Mouse (Mus musculus): ENCODE measurements around the gene Dlg3. TPM values are rescaled to one million over a fixed set of nuclear protein-coding genes. Genes with fewer than 3 reads are reported as not detected.

Dlg3 gene
- polyA plus RNA-seq, 1 experiment = 28.8 TPM

- no peak overlapping the region for H3K4me3 ChIP-seq (ENCODE audit: low read depth, low read length)
- no peaks in the 10 kb centered on the region for H3K27me3 ChIP-seq (ENCODE audit: control insufficient read depth, insufficient read depth, low read length)
- H3K4me1 ChIP-seq (ENCODE audit: control insufficient read depth, insufficient read depth, insufficient read length, low read length) = peaks cover 8% of the 10 kb centered on the region; the same call in 1 of the 2 replicates
- peaks cover 29% of the 10 kb centered on the region for H3K36me3 ChIP-seq (ENCODE audit: control insufficient read depth, insufficient read depth, low read length)
- H3K27ac ChIP-seq (ENCODE audit: insufficient read depth, low read depth, low read length) = no peak overlapping the region
- WGBS = 89% methylated on average over 9 of the region's 9 CpGs
- TF ChIP-seq POLR2A (IDR thresholded peaks at IDR 0.05; ENCODE audit: low read depth, low read length) (no peak), CTCF (IDR thresholded peaks at IDR 0.05; ENCODE audit: extremely low read depth, insufficient read length, insufficient replicate concordance, low read depth, low read length) (no peak)
These were observed 51.2 kb downstream of the Dlg3 start for GRCm38 (mm10) chrX:100818681-100819080.

DNA sequence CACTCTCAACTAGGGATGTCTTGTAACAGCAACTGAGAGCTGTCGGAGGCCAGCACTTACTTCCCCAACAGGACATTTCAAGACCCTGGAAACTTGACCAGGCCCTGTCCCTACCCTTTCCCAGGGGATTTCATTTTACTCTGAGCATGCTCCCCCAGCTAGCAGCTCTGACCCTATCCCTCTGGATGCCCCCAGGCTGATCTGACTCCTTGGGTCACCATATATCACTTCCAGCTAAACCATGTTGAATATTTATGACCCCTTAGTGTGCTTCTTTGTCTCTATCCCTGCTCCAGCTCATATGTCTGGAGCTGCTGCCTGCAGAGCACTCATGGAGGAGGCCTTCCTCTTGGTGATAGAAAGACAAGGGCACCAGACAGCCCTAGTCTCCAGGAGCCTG is 53.6 kb downstream of the Dlg3 start:
- Histone ChIP-seq H3K27me3 (ENCODE audit: control insufficient read depth, insufficient read depth, low read length) (no peaks in the 10 kb centered on the region), H3K27ac (ENCODE audit: insufficient read depth, low read depth, low read length) (no peak overlapping the region), H3K36me3 (ENCODE audit: control insufficient read depth, insufficient read depth, low read length) (peaks cover 9% of the 10 kb centered on the region), H3K4me3 (ENCODE audit: low read depth, low read length) (no peak overlapping the region), H3K4me1 (ENCODE audit: control insufficient read depth, insufficient read depth, insufficient read length, low read length) (peaks cover 12% of the 10 kb centered on the region; the same call in 1 of the 2 replicates)
- WGBS = 83% methylated on average over 1 of the region's 1 CpGs
- TF ChIP-seq POLR2A (IDR thresholded peaks at IDR 0.05; ENCODE audit: low read depth, low read length) = no peak
- TF ChIP-seq CTCF (IDR thresholded peaks at IDR 0.05; ENCODE audit: extremely low read depth, insufficient read length, insufficient replicate concordance, low read depth, low read length) = no peak

DNA sequence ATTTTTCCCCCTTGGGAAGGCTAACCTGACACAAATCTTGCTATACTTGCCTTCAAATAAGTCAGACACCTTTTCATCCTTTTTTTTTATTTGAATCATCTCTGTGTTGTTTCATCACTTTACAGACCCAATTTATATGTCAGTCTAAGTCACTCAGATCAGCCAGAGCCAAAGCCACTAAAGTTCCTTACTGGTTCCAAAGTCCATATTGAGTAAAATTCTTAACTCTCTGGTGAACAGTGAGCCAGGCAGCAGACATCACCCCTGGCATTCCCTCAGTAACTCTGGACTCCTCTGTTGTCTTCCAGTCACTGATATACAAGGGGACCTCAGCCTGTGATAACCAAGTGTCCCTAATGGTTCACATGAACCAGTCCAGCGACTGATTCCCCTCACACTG is 58.0 kb downstream of the Dlg3 start:
- no peaks in the 10 kb centered on the region for H3K27me3 ChIP-seq (ENCODE audit: control insufficient read depth, insufficient read depth, low read length)
- no peaks in the 10 kb centered on the region for H3K36me3 ChIP-seq (ENCODE audit: control insufficient read depth, insufficient read depth, low read length)
- H3K27ac ChIP-seq (ENCODE audit: insufficient read depth, low read depth, low read length) = peak overlapping the region; percentile 82
- H3K4me3 ChIP-seq (ENCODE audit: low read depth, low read length) = no peak overlapping the region
- WGBS = 42% methylated on average over 1 of the region's 1 CpGs
- TF ChIP-seq POLR2A (IDR thresholded peaks at IDR 0.05; ENCODE audit: low read depth, low read length) (no peak), CTCF (IDR thresholded peaks at IDR 0.05; ENCODE audit: extremely low read depth, insufficient read length, insufficient replicate concordance, low read depth, low read length) (no peak)
- peaks cover 22% of the 10 kb centered on the region; the same call in 1 of the 2 replicates for H3K4me1 ChIP-seq (ENCODE audit: control insufficient read depth, insufficient read depth, insufficient read length, low read length)

DNA sequence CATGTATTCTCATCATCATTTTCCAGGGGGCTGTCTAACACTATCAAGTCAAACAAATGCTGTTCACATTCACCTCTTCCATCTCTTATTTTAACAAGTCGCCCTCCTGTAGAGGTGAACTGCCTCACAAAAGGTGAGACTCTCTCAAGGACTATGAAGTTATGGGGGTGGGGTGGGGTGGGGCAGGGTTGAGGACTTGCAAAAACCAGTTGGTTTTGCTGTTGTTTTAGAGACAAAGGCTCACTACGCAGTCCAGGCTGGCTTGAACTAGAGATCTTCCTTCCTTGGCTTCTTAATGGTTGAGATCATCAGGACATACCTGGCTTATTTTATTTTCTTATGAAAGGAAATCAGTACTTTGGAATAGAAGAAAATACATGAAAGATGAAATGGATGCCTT is 65.3 kb downstream of the Dlg3 start:
- TF ChIP-seq CTCF (IDR thresholded peaks at IDR 0.05; ENCODE audit: extremely low read depth, insufficient read length, insufficient replicate concordance, low read depth, low read length) = no peak
- no peak for TF ChIP-seq POLR2A (IDR thresholded peaks at IDR 0.05; ENCODE audit: low read depth, low read length)
- no peak overlapping the region for H3K4me3 ChIP-seq (ENCODE audit: low read depth, low read length)
- H3K27ac ChIP-seq (ENCODE audit: insufficient read depth, low read depth, low read length) = no peak overlapping the region
- H3K36me3 ChIP-seq (ENCODE audit: control insufficient read depth, insufficient read depth, low read length) = no peaks in the 10 kb centered on the region
- 89% methylated on average over 2 of the region's 2 CpGs for WGBS
- peaks cover 6% of the 10 kb centered on the region; the same call in 1 of the 2 replicates for H3K4me1 ChIP-seq (ENCODE audit: control insufficient read depth, insufficient read depth, insufficient read length, low read length)
- no peaks in the 10 kb centered on the region for H3K27me3 ChIP-seq (ENCODE audit: control insufficient read depth, insufficient read depth, low read length)

GRCm38 (mm10) chrX:100839211-100839610 is 71.7 kb downstream of the Dlg3 start:
- Histone ChIP-seq H3K4me1 (ENCODE audit: control insufficient read depth, insufficient read depth, insufficient read length, low read length) (no peaks in the 10 kb centered on the region), H3K36me3 (ENCODE audit: control insufficient read depth, insufficient read depth, low read length) (no peaks in the 10 kb centered on the region), H3K27me3 (ENCODE audit: control insufficient read depth, insufficient read depth, low read length) (no peaks in the 10 kb centered on the region), H3K4me3 (ENCODE audit: low read depth, low read length) (no peak overlapping the region), H3K27ac (ENCODE audit: insufficient read depth, low read depth, low read length) (no peak overlapping the region)
- TF ChIP-seq CTCF (IDR thresholded peaks at IDR 0.05; ENCODE audit: extremely low read depth, insufficient read length, insufficient replicate concordance, low read depth, low read length) (no peak), POLR2A (IDR thresholded peaks at IDR 0.05; ENCODE audit: low read depth, low read length) (no peak)

Other genes starting within 250 kb of the Dlg3 start
- gene Dgat2l6, start 242.9 kb upstream of the Dlg3 start, polyA plus RNA-seq (2012; rRNA removed) = not detected in 2 replicates
- not detected in 2 replicates for gene Awat1, start 195.5 kb upstream of the Dlg3 start, polyA plus RNA-seq (2012; rRNA removed)
- gene P2ry4, start 172.9 kb upstream of the Dlg3 start, polyA plus RNA-seq (2012; rRNA removed) = 7.6 TPM in 1 of 2 replicates, not detected in the other
- gene Arr3, start 162.2 kb upstream of the Dlg3 start, polyA plus RNA-seq (2012; rRNA removed) = not detected in 2 replicates
- 0.61 and 1.2 TPM in 2 replicates for gene Kif4, start 142.0 kb upstream of the Dlg3 start, polyA plus RNA-seq (2012; rRNA removed)
- 7.6 and 10.7 TPM in 2 replicates for gene Pdzd11, start 141.2 kb upstream of the Dlg3 start, polyA plus RNA-seq (2012; rRNA removed)
- 21.2 and 61.2 TPM in 2 replicates for gene Gdpd2, start 37.8 kb upstream of the Dlg3 start, polyA plus RNA-seq (2012; rRNA removed)